Mouse (Mus musculus) megakaryocyte, adult 5-6 weeks (primary cell): ENCODE measurements at regions not wholly inside any gene's neighbourhood (a gene's known extent, or its start where the extent isn't known, plus 50 kb on each side); places are given as distances from the start of the nearest gene placed in this dataset.

Experiments
- ATAC-seq: 2 replicates; pipeline ENCODE4 v1.8.0; 2016; ENCODE audit warnings: mild to moderate bottlenecking, inconsistent platforms; ENCODE audit not compliant: poor library complexity, severe bottlenecking

GRCm38 (mm10) chr3:21218936-21219335 is 852.0 kb upstream of the Agtr1b start:
- ATAC-seq = no peak

GRCm38 (mm10) chr3:21241184-21241583 is 835.3 kb upstream of the Tbl1xr1 start:
- ATAC-seq = no peak

GRCm38 (mm10) chr3:21256129-21256760 is 820.2 kb upstream of the Tbl1xr1 start:
- no peak for ATAC-seq

- ATAC-seq = no peak
These were observed 813.1 kb upstream of the Tbl1xr1 start for GRCm38 (mm10) chr3:21263317-21263716.

GRCm38 (mm10) chr3:21265491-21265890 is 811.0 kb upstream of the Tbl1xr1 start:
- no peak for ATAC-seq

GRCm38 (mm10) chr3:21268429-21269129 is 807.9 kb upstream of the Tbl1xr1 start:
- ATAC-seq = no peak

GRCm38 (mm10) chr3:21269130-21269440 is 807.4 kb upstream of the Tbl1xr1 start:
- no peak for ATAC-seq

- ATAC-seq = no peak
These were observed 805.7 kb upstream of the Tbl1xr1 start for GRCm38 (mm10) chr3:21270788-21271187.

- no peak for ATAC-seq
These were observed 804.2 kb upstream of the Tbl1xr1 start for GRCm38 (mm10) chr3:21272219-21272618.

GRCm38 (mm10) chr3:21292774-21293173 is 783.7 kb upstream of the Tbl1xr1 start:
- ATAC-seq = no peak

GRCm38 (mm10) chr3:21293308-21293707 is 783.1 kb upstream of the Tbl1xr1 start:
- ATAC-seq = no peak

GRCm38 (mm10) chr3:21294776-21295175 is 781.7 kb upstream of the Tbl1xr1 start:
- no peak for ATAC-seq

- ATAC-seq = no peak
These were observed 779.8 kb upstream of the Tbl1xr1 start for GRCm38 (mm10) chr3:21296581-21297110.

GRCm38 (mm10) chr3:21325329-21325896 is 751.0 kb upstream of the Tbl1xr1 start:
- ATAC-seq = no peak

- ATAC-seq = no peak
These were observed 734.5 kb upstream of the Tbl1xr1 start for GRCm38 (mm10) chr3:21341916-21342315.

GRCm38 (mm10) chr3:21343095-21343494 is 733.4 kb upstream of the Tbl1xr1 start:
- no peak for ATAC-seq

- no peak for ATAC-seq
These were observed 727.0 kb upstream of the Tbl1xr1 start for GRCm38 (mm10) chr3:21349421-21349820.

- ATAC-seq = no peak
These were observed 720.3 kb upstream of the Tbl1xr1 start for GRCm38 (mm10) chr3:21356150-21356549.

- ATAC-seq = no peak
These were observed 719.4 kb upstream of the Tbl1xr1 start for GRCm38 (mm10) chr3:21356831-21357712.

- no peak for ATAC-seq
These were observed 718.4 kb upstream of the Tbl1xr1 start for GRCm38 (mm10) chr3:21358068-21358467.

- ATAC-seq = no peak
These were observed 715.4 kb upstream of the Tbl1xr1 start for GRCm38 (mm10) chr3:21361069-21361468.
